7 mouse cellular contexts compared by ENCODE assay signal in the genomic region with DNA sequence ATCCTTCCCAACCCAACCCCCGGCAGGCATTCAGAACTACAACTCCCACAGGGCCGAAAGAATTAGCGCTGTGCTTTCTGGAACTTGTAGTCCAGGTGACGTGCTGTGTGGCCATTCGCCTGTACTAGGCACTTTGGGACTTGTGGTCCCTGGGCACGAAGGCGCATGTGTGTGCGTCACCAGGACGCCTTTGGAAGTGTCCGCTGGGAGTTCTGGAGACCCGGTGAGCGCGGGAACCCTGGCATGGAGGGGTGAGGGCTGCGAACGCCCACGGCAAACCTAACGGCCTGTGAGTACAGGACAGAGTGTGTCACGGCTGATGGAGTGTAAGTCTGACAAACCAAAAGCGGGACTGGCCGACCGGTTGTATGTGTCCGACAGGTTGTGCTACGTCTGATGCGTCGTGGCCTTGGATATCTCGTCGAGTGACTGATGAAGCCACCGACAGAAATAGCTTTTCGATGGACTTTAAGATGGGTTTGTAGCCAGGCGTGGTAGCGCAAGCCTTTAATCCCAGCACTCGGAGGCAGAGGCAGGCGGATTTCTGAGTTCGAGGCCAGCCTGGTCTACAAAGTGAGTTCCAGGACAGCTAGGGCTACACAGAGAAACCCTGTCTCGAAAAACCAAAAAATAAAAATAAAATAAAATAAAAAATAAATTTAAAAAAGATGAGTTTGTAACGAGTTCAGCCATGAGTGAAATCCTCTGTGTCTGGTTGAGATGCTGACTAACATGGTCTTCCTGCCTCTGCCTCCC. TPM values are rescaled to one million over a fixed set of nuclear protein-coding genes. Genes with fewer than 3 reads are reported as not detected.
DNase-seq lines count a peak whose midpoint lies in the region; ATAC-seq lines count a peak whose summit lies in the region.

A gene (plus strand): TSS at position 161 of the 756 bp plus-strand sequence.

- no peak within 1 kb of the TSS for H3K27ac ChIP-seq in embryonic facial prominence, embryonic 12.5 days
- no peak within 1 kb of the TSS for H3K27ac ChIP-seq in limb, embryonic 11.5 days (replicated peaks; ENCODE audit: low read depth, low read length)
- 0 out of 2 replicates have a peak within 1 kb of the TSS, but pooled peaks have one; percentile 21 for H3K27ac ChIP-seq in midbrain, embryonic 14.5 days (replicated peaks; ENCODE audit: low read depth, low read length)

- peak; percentile 98 for ATAC-seq in embryonic facial prominence, embryonic 12.5 days (ENCODE audit: insufficient number of reproducible peaks, insufficient read depth, low FRiP score, low TSS enrichment)
- peak; percentile 97 for ATAC-seq in limb, embryonic 11.5 days (ENCODE audit: insufficient number of reproducible peaks, low FRiP score, low TSS enrichment, low read depth)
- ATAC-seq in midbrain, embryonic 14.5 days (ENCODE audit: low FRiP score, low TSS enrichment), result peak; percentile 97

- H3K4me3 ChIP-seq in embryonic facial prominence, embryonic 12.5 days, result peak within 1 kb of the TSS; percentile 51
- peak within 1 kb of the TSS; percentile 64 for H3K4me3 ChIP-seq in limb, embryonic 11.5 days (ENCODE audit: low read depth, low read length)
- H3K4me3 ChIP-seq in midbrain, embryonic 14.5 days (replicated peaks; ENCODE audit: low read depth, low read length), result peak within 1 kb of the TSS; percentile 54

- H3K27me3 ChIP-seq in embryonic facial prominence, embryonic 12.5 days, result no peaks in the 10 kb centered on the region
- H3K27me3 ChIP-seq in limb, embryonic 11.5 days (ENCODE audit: control insufficient read depth, insufficient read depth, low read length), result no peaks in the 10 kb centered on the region
- no peaks in the 10 kb centered on the region for H3K27me3 ChIP-seq in midbrain, embryonic 14.5 days (ENCODE audit: control insufficient read depth, insufficient read depth, low read length)

- peak within 1 kb of the TSS; percentile 49 for H3K9ac ChIP-seq in embryonic facial prominence, embryonic 12.5 days
- H3K9ac ChIP-seq in limb, embryonic 11.5 days (ENCODE audit: low read length), result peak within 1 kb of the TSS; percentile 66
- peak within 1 kb of the TSS; percentile 58 for H3K9ac ChIP-seq in midbrain, embryonic 14.5 days (replicated peaks; ENCODE audit: low read length)

- DNase-seq in adrenal gland, postnatal 25 days, result peak; percentile 86
- peak; percentile 100 for DNase-seq in heart, adult 11 months
- peak; percentile 93 for DNase-seq in kidney, adult 18-20 months
- DNase-seq in limb, embryonic 11.5 days (ENCODE audit: low spot score), result peak; percentile 93
- peak; percentile 97 for DNase-seq in midbrain, embryonic 14.5 days
- peak; percentile 74 to 78 for DNase-seq in spleen, adult 18-20 months

- peak within 1 kb of the TSS; percentile 47 for H3K4me2 ChIP-seq in embryonic facial prominence, embryonic 12.5 days (replicated peaks)
- H3K4me2 ChIP-seq in limb, embryonic 11.5 days (ENCODE audit: low read depth, severe bottlenecking), result peak within 1 kb of the TSS; percentile 35
- peak within 1 kb of the TSS; percentile 52 for H3K4me2 ChIP-seq in midbrain, embryonic 14.5 days (ENCODE audit: low read length)

- 0 out of 2 replicates have a peak, but pooled peaks cover 6% of the 10 kb centered on the region for H3K4me1 ChIP-seq in embryonic facial prominence, embryonic 12.5 days
- no peaks in the 10 kb centered on the region for H3K4me1 ChIP-seq in limb, embryonic 11.5 days (ENCODE audit: control insufficient read depth, insufficient read depth, low read length)
- peaks cover 6% of the 10 kb centered on the region; the same call in 1 of the 2 replicates for H3K4me1 ChIP-seq in midbrain, embryonic 14.5 days (ENCODE audit: control insufficient read depth, insufficient read depth, low read length)

- peaks cover 10% of the 10 kb centered on the region; the same call in 1 of the 2 replicates for H3K36me3 ChIP-seq in embryonic facial prominence, embryonic 12.5 days
- H3K36me3 ChIP-seq in limb, embryonic 11.5 days (ENCODE audit: control insufficient read depth, insufficient read depth, low read length), result peaks cover 4% of the 10 kb centered on the region; the same call in 1 of the 2 replicates
- no peaks in the 10 kb centered on the region for H3K36me3 ChIP-seq in midbrain, embryonic 14.5 days (ENCODE audit: control insufficient read depth, insufficient read depth, low read length)

- H3K9me3 ChIP-seq in embryonic facial prominence, embryonic 12.5 days, result no peaks in the 10 kb centered on the region
- no peaks in the 10 kb centered on the region for H3K9me3 ChIP-seq in limb, embryonic 11.5 days (ENCODE audit: control insufficient read depth, low read length)
- H3K9me3 ChIP-seq in midbrain, embryonic 14.5 days (ENCODE audit: control insufficient read depth, low read length), result no peaks in the 10 kb centered on the region

- WGBS in embryonic facial prominence, embryonic 12.5 days, result 6% methylated on average over 36 of the region's 36 CpGs
- 7% methylated on average over 36 of the region's 36 CpGs for WGBS in limb, embryonic 11.5 days
- WGBS in midbrain, embryonic 14.5 days, result 7% methylated on average over 36 of the region's 36 CpGs

RNA-seq across cellular contexts. Expression of the gene that starts here (rescaled TPM):
- total RNA-seq in adrenal gland, postnatal 25 days (2021), result 13.6 and 17.5 TPM in 2 replicates
- polyA plus RNA-seq in embryonic facial prominence, embryonic 12.5 days (2016; fragmentation: Nextera tagmentation; extraction: Ambion mirVana), result 16.8 and 18.2 TPM in 2 replicates
- 28.1 and 29.0 TPM in 2 replicates for polyA plus RNA-seq in limb, embryonic 11.5 days (2014; fragmentation: Nextera tagmentation; extraction: Ambion mirVana)
- 9.9 and 13.0 TPM in 2 replicates for polyA plus RNA-seq in midbrain, embryonic 14.5 days (2014; fragmentation: Nextera tagmentation; extraction: Ambion mirVana)
